Mouse (Mus musculus) heart, embryonic 16.5 days (tissue): Measurements from ENCODE around the gene Hoga1. TPM values are rescaled to one million over a fixed set of nuclear protein-coding genes. Genes with fewer than 3 reads are reported as not detected.

ENCODE experiments used
- ATAC-seq: fragments of 200-750 bp; cut with Nextera tagmentation; replicated peaks from 2 replicates; pipeline ENCODE4 v1.8.0; 2017; ENCODE audit warnings: moderate number of reproducible peaks; ENCODE audit not compliant: insufficient read depth, low FRiP score; ENCODE audit errors: extremely low read depth
- H3K27ac ChIP-seq: fragments of 300-500 bp; sonication (generic); 2 replicates; pipeline ENCODE4 v1.5.1; 2014; ENCODE audit warnings: mild to moderate bottlenecking, low read length, control low read depth, moderate library complexity
- H3K27me3 ChIP-seq: fragments of 300-500 bp; sonication (generic); 2 replicates; pipeline ENCODE4 v1.6.1; 2014; ENCODE audit warnings: low read length, mixed read lengths; ENCODE audit not compliant: control insufficient read depth, insufficient read depth
- H3K36me3 ChIP-seq: fragments of 300-500 bp; sonication (generic); 2 replicates; pipeline ENCODE4 v1.6.1; 2014; ENCODE audit not compliant: control insufficient read depth, insufficient read depth
- H3K4me1 ChIP-seq: fragments of 300-500 bp; sonication (generic); 2 replicates; pipeline ENCODE4 v1.6.1; 2014; ENCODE audit warnings: low read length, mixed read lengths; ENCODE audit not compliant: control insufficient read depth, insufficient read depth
- H3K4me2 ChIP-seq: fragments of 300-500 bp; sonication (generic); 2 replicates; pipeline ENCODE4 v1.6.1; 2014; ENCODE audit warnings: low read depth, mild to moderate bottlenecking, control low read depth, low read length
- H3K4me3 ChIP-seq: fragments of 300-500 bp; sonication (generic); 2 replicates; pipeline ENCODE4 v1.5.1; 2014; ENCODE audit warnings: mild to moderate bottlenecking, control low read depth, low read length
- H3K9ac ChIP-seq: fragments of 300-500 bp; sonication (generic); 2 replicates; pipeline ENCODE4 v1.6.1; 2014; ENCODE audit warnings: low read length, control low read depth
- H3K9me3 ChIP-seq: fragments of 300-500 bp; sonication (generic); replicated peaks from 2 replicates; pipeline ENCODE4 v1.6.1; 2016; ENCODE audit warnings: low read length; ENCODE audit not compliant: control insufficient read depth
- WGBS: fragments of 180-500 bp; shearing (Covaris S2); extraction: QIAGEN DNeasy Blood & Tissue Kit; methylation state at CpG from one replicate; pipeline ENCODE4 v1.1.7; 2014; 5-methylcytosine and 5-hydroxymethylcytosine counted together
- polyA plus RNA-seq: library from polyadenylated mRNA; unstranded; fragments of >200 nt; fragmentation: Nextera tagmentation; extraction: Ambion mirVana; gene quantifications from 2 replicates; pipeline ENCODE4 v1.2.1, GENCODE M21; 2015

The Hoga1 gene
- polyA plus RNA-seq, 1 experiment from 2014 or later: 0.49 TPM

GRCm38 (mm10) chr19:42118596-42118995, 73.2 kb downstream of the Hoga1 start:
- no peak for ATAC-seq
- 75% methylated on average over 5 of the region's 5 CpGs for WGBS
- no peak overlapping the region for H3K9ac ChIP-seq

GRCm38 (mm10) chr19:42120451-42120850, 75.0 kb downstream of the Hoga1 start:
- Histone ChIP-seq H3K27ac (no peak overlapping the region), H3K36me3 (peaks cover 28% of the 10 kb centered on the region), H3K9me3 (no peaks in the 10 kb centered on the region), H3K4me1 (peaks cover under 1% of the 10 kb centered on the region), H3K4me3 (no peak overlapping the region), H3K9ac (no peak overlapping the region), H3K4me2 (no peak overlapping the region), H3K27me3 (no peaks in the 10 kb centered on the region)
- 84% methylated on average over 8 of the region's 8 CpGs for WGBS
- ATAC-seq: no peak

More at GRCm38 (mm10) chr19:42118596-42118995, 73.2 kb downstream of the Hoga1 start:
- no peaks in the 10 kb centered on the region for H3K4me1 ChIP-seq
- no peaks in the 10 kb centered on the region for H3K9me3 ChIP-seq
- no peak overlapping the region for H3K4me3 ChIP-seq
- no peak overlapping the region for H3K27ac ChIP-seq
- H3K36me3 ChIP-seq: peaks cover 34% of the 10 kb centered on the region
- H3K4me2 ChIP-seq: no peak overlapping the region
- no peaks in the 10 kb centered on the region for H3K27me3 ChIP-seq

Other genes with a start within 250 kb of the Hoga1 start
- gene Arhgap19, start 243.6 kb upstream of the Hoga1 start, polyA plus RNA-seq: 12.7 and 13.6 TPM in 2 replicates
- gene Frat1, start 215.6 kb upstream of the Hoga1 start, polyA plus RNA-seq: 2.4 and 2.7 TPM in 2 replicates
- 1.9 and 2.8 TPM in 2 replicates for gene Frat2, start 197.5 kb upstream of the Hoga1 start, polyA plus RNA-seq
- gene Rrp12, start 149.4 kb upstream of the Hoga1 start, polyA plus RNA-seq: 9.4 and 10.0 TPM in 2 replicates
- gene Pgam1, start 133.7 kb upstream of the Hoga1 start, polyA plus RNA-seq: 694 and 741 TPM in 2 replicates
- 40.2 and 45.3 TPM in 2 replicates for gene Exosc1, start 112.2 kb upstream of the Hoga1 start, polyA plus RNA-seq
- 53.7 and 59.2 TPM in 2 replicates for gene Zdhhc16, start 112.1 kb upstream of the Hoga1 start, polyA plus RNA-seq
- gene Mms19, start 64.5 kb upstream of the Hoga1 start, polyA plus RNA-seq: 20.7 and 24.5 TPM in 2 replicates
- gene Ubtd1, start 63.8 kb upstream of the Hoga1 start, polyA plus RNA-seq: 17.1 and 18.5 TPM in 2 replicates
- not detected in 2 replicates for gene Ankrd2, start 9.6 kb upstream of the Hoga1 start, polyA plus RNA-seq
- not detected in 2 replicates for gene 4933411K16Rik, start 6.6 kb downstream of the Hoga1 start, polyA plus RNA-seq
- gene Morn4, start 40.7 kb downstream of the Hoga1 start, polyA plus RNA-seq: 9.1 and 10.6 TPM in 2 replicates
- gene Pi4k2a, start 44.9 kb downstream of the Hoga1 start, polyA plus RNA-seq: 8.5 and 14.3 TPM in 2 replicates
- 33.4 and 37.2 TPM in 2 replicates for gene Avpi1, start 83.4 kb downstream of the Hoga1 start, polyA plus RNA-seq
- gene Marveld1, start 101.8 kb downstream of the Hoga1 start, polyA plus RNA-seq: 7.3 TPM in 2 replicates
- 22.8 and 25.1 TPM in 2 replicates for gene Zfyve27, start 118.3 kb downstream of the Hoga1 start, polyA plus RNA-seq
- 3.1 and 3.5 TPM in 2 replicates for gene Sfrp5, start 156.6 kb downstream of the Hoga1 start, polyA plus RNA-seq
- gene Golga7b, start 202.0 kb downstream of the Hoga1 start, polyA plus RNA-seq: 0.21 and 0.33 TPM in 2 replicates